Mouse (Mus musculus): ENCODE data around the gene Tas2r103. TPM values are rescaled to one million over a fixed set of nuclear protein-coding genes. Genes with fewer than 3 reads are reported as not detected.

The Tas2r103 gene
- polyA plus RNA-seq (2015; fragmentation: Nextera tagmentation; extraction: Ambion mirVana) = not detected in 2 replicates

DNA sequence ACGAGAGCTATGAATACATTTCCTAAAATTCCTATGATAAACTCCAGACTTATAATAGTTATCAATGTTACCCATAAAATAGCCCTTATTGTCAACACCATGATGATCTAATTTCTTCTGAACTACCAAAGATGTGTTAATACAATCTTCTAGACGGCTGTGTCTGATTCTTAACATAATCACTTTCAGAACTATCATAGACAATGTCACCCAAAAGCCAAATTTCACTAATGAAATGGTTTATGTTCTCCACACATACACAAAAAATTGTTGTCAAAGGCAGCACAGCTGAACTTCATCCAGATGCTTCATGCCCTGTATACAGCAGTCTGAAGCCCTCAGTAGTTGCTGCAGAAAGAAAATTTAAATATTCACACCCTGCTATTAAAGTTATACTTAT lies at the start of gene Tas2r103:
Gene Tas2r103, minus strand, starts transcription at position 101 of the 400 bp plus-strand sequence.
- Histone ChIP-seq H3K27me3 (ENCODE audit: control insufficient read depth, insufficient read depth, low read depth, low read length) (no peaks in the 10 kb centered on the region), H3K36me3 (ENCODE audit: control insufficient read depth, insufficient read depth) (no peaks in the 10 kb centered on the region), H3K27ac (ENCODE audit: low read length) (no peak within 1 kb of the TSS), H3K9me3 (replicated peaks; ENCODE audit: control insufficient read depth, low read length) (no peaks in the 10 kb centered on the region), H3K4me3 (ENCODE audit: low read depth, low read length) (no peak within 1 kb of the TSS), H3K4me2 (ENCODE audit: low read depth, low read length) (no peak within 1 kb of the TSS), H3K4me1 (ENCODE audit: control insufficient read depth, low read depth, low read length) (no peaks in the 10 kb centered on the region), H3K9ac (ENCODE audit: low read depth, low read length) (no peak within 1 kb of the TSS)
- 66% methylated on average over 2 of the region's 2 CpGs for WGBS (ENCODE audit: insufficient replicate concordance)
- no peak for ATAC-seq (ENCODE audit: low read depth)

DNA sequence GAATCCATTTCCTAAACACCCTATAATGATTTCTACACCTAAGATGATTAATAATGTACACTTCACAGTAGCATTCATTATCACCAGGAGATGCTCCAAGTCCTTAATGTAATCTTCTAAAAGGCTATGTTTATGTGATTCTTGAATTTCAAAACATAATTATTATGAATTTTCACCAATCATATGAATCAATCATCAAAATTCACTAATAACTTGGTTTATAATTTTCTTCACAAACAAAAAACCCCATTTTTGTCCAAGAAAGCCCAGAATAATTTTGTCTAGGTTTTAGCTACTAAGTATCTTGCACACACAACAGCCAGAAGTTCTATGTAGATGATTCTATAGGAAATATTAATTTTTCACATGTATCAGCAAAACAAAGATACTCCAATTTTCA lies 18.8 kb upstream of the Tas2r103 start, which contains the start of gene Tas2r140:
Gene Tas2r140, minus strand, starts transcription at position 101 of the 400 bp plus-strand sequence.
- H3K27ac ChIP-seq (ENCODE audit: low read length) = no peak within 1 kb of the TSS
- H3K4me3 ChIP-seq (ENCODE audit: low read depth, low read length) = no peak within 1 kb of the TSS
- no peaks in the 10 kb centered on the region for H3K27me3 ChIP-seq (ENCODE audit: control insufficient read depth, insufficient read depth, low read depth, low read length)
- H3K9me3 ChIP-seq (replicated peaks; ENCODE audit: control insufficient read depth, low read length) = no peaks in the 10 kb centered on the region
- H3K4me2 ChIP-seq (ENCODE audit: low read depth, low read length) = no peak within 1 kb of the TSS
- ATAC-seq (ENCODE audit: low read depth) = no peak
- no peaks in the 10 kb centered on the region for H3K4me1 ChIP-seq (ENCODE audit: control insufficient read depth, low read depth, low read length)
- H3K36me3 ChIP-seq (ENCODE audit: control insufficient read depth, insufficient read depth) = no peaks in the 10 kb centered on the region
- no peak within 1 kb of the TSS for H3K9ac ChIP-seq (ENCODE audit: low read depth, low read length)

Other genes with a start within 250 kb of the Tas2r103 start
- gene Tas2r117, start 234.3 kb downstream of the Tas2r103 start, polyA plus RNA-seq (2015; fragmentation: Nextera tagmentation; extraction: Ambion mirVana) = not detected in 2 replicates
- gene Tas2r123, start 190.0 kb downstream of the Tas2r103 start, polyA plus RNA-seq (2015; fragmentation: Nextera tagmentation; extraction: Ambion mirVana) = not detected in 2 replicates
- gene Tas2r116, start 181.7 kb downstream of the Tas2r103 start, polyA plus RNA-seq (2015; fragmentation: Nextera tagmentation; extraction: Ambion mirVana) = not detected in 2 replicates
- gene Tas2r110, start 169.1 kb downstream of the Tas2r103 start, polyA plus RNA-seq (2015; fragmentation: Nextera tagmentation; extraction: Ambion mirVana) = not detected in 2 replicates
- not detected in 2 replicates for gene Tas2r113, start 144.1 kb downstream of the Tas2r103 start, polyA plus RNA-seq (2015; fragmentation: Nextera tagmentation; extraction: Ambion mirVana)
- not detected in 2 replicates for gene Tas2r125, start 127.5 kb downstream of the Tas2r103 start, polyA plus RNA-seq (2015; fragmentation: Nextera tagmentation; extraction: Ambion mirVana)
- gene Tas2r129, start 86.0 kb downstream of the Tas2r103 start, polyA plus RNA-seq (2015; fragmentation: Nextera tagmentation; extraction: Ambion mirVana) = not detected in 2 replicates
- not detected in 2 replicates for gene Tas2r131, start 79.2 kb downstream of the Tas2r103 start, polyA plus RNA-seq (2015; fragmentation: Nextera tagmentation; extraction: Ambion mirVana)
- gene Tas2r109, start 56.1 kb downstream of the Tas2r103 start, polyA plus RNA-seq (2015; fragmentation: Nextera tagmentation; extraction: Ambion mirVana) = not detected in 2 replicates
- not detected in 2 replicates for gene Tas2r140, start 18.7 kb upstream of the Tas2r103 start, polyA plus RNA-seq (2015; fragmentation: Nextera tagmentation; extraction: Ambion mirVana)
- gene Smim10l1, start 67.8 kb upstream of the Tas2r103 start, polyA plus RNA-seq (2015; fragmentation: Nextera tagmentation; extraction: Ambion mirVana) = 28.7 and 32.9 TPM in 2 replicates